Mouse (Mus musculus) G1E (cell line): ENCODE data around the gene Mospd3.

ENCODE experiments used
- CTCF ChIP-seq: IDR thresholded peaks from 2 replicates; pipeline ENCODE4 v1.5.1; 2012; ENCODE audit warnings: low read depth, low read length, inconsistent platforms, mixed read lengths
- GATA1 ChIP-seq: IDR thresholded peaks from 2 replicates; pipeline ENCODE4 v1.6.1; 2012; ENCODE audit warnings: borderline replicate concordance, low read length, inconsistent platforms, mixed read lengths
- TAL1 ChIP-seq: conservative IDR thresholded peaks from 2 replicates; pipeline ENCODE4 v1.6.1; 2012; ENCODE audit warnings: low read depth, low read length, inconsistent platforms, mixed read lengths

DNA sequence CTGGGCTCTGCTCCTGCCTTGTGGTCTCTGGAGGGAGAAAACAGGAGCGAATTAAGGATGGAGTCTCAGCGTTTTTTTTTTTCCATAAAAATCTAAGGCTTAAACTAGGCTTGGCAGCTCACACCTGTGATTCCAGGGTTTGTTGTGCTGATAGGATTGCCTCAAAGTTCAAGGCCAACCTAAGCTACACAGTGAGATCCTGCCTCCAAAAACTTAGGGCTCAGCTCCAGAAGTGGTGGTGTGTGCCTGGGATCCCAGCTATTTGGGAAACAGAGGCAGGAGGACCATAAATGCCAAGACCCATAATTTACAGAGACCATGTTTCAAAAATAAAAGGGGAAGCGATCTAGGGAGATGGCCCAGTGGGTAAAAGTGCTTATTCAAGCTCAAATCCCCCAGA, 8.4 kb upstream of the Mospd3 start:
- TF ChIP-seq GATA1 (no peak), CTCF (no peak), TAL1 (no peak)
